Mouse (Mus musculus) cerebellum, adult (tissue): ENCODE results near the gene Abat.

Experiments used
- ATAC-seq: cut with Nextera tagmentation; 2 replicates; pipeline ENCODE4 v1.9.2; 2017; ENCODE audit warnings: mild to moderate bottlenecking, moderate library complexity, mixed read lengths; ENCODE audit not compliant: insufficient number of reproducible peaks, low FRiP score, low TSS enrichment

The Abat gene

GRCm38 (mm10) chr16:8513236-8513906 is at the start of gene Abat:
Gene Abat (plus strand): TSS chr16:8513429.
- ATAC-seq = peak; percentile 99

GRCm38 (mm10) chr16:8470132-8470531 is 43.1 kb upstream of the Abat start:
- ATAC-seq = no peak

- peak; percentile 97 for ATAC-seq
These were observed 42.4 kb upstream of the Abat start, which contains the start of gene Mettl22 for GRCm38 (mm10) chr16:8470603-8471481. Gene Mettl22 (plus strand): TSS chr16:8470788.

DNA sequence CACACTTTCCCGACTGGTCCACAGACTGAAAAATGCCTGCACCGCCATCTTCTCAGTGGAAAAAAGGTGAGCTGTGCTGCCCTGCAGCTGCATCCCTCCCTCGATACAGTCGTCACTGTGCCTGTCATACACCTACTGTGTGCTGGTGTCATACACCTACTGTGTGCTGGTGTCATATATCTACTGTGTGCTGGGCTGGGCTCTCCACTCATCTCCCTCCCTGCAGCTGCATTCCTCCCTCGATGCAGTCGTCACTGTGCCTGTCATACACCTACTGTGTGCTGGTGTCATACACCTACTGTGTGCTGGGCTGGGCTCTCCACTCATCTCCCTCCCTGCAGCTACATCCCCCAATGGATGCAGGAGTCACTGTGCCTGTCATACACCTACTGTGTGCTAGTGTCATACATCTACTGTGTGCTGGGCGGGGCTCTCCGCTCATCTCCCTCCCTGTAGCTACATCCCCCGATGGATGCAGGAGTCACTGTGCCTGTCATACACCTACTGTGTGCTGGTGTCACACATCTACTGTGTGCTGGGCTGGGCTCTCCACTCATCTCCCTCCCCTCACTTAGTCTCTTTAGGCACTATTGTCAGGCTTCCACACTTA is 25.7 kb upstream of the Abat start:
- ATAC-seq = no peak

- no peak for ATAC-seq
These were observed 23.9 kb upstream of the Abat start for GRCm38 (mm10) chr16:8489340-8489739.

DNA sequence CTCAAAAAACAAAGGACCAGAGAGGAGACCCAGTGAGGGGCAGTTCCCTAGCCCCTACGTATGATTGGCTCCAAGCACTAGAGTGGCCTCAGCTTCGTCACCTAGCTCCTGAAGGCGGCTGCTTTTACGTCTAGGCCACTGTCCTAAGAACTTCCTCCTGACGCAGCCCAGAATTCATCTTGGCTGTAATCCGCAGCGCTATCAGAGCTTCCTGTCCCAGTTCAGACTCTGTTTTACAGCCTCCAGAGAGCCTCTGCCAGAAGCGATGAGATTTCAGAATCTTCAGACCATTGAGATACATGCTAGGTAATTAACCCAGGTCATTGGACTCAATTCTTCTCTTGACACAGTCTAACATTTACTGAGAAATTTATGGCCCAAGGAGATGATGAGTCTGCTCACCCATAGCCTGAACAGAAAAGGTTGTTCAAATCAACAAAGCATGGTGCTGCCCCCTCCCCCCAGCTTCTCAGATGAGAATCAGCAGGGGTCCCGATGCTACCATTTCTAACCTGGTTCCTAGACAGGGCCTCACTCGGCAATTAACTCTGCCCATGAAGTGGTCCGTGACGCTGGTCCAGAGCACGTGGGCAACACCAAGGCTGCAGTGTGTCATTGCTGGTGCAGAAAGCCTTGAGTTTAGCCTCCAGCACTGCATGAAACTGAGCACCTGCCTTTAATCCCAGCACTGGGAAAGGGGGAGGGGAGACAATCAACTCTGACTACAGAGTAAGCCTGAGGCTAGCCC is 21.3 kb upstream of the Abat start:
- ATAC-seq = no peak

GRCm38 (mm10) chr16:8494268-8494667 is 19.0 kb upstream of the Abat start:
- peak; percentile 40; the same call in 1 of the 2 replicates for ATAC-seq

- ATAC-seq = no peak
These were observed 16.3 kb upstream of the Abat start for GRCm38 (mm10) chr16:8496967-8497366.

- ATAC-seq = no peak
These were observed 9.0 kb upstream of the Abat start for GRCm38 (mm10) chr16:8504271-8504670.

GRCm38 (mm10) chr16:8509894-8510293 is 3.3 kb upstream of the Abat start:
- ATAC-seq = no peak

DNA sequence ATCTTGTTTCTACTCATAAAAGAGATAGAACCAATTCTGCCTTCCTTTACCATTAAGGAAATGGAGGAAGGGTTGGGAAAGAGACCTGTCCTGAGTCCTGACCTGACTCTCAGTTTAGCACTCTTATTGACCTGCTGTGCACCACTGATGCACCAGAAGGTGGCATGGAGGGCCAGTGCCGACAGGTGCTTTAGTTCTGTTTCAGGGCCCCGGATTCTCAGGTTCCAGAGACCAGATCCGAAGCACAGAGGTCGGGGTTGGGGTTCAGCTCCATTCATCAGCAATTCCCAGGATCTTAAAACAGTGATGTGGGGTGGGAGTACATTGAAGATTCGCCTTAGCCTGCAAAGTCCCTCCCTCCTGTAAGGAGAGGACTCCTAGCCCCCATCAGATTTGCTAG is 399 bp upstream of the Abat start:
- no peak for ATAC-seq

GRCm38 (mm10) chr16:8514180-8514579 is 951 bp downstream of the Abat start:
- no peak for ATAC-seq

- ATAC-seq = no peak
These were observed 7.3 kb downstream of the Abat start for GRCm38 (mm10) chr16:8520525-8520924.

- no peak for ATAC-seq
These were observed 8.1 kb downstream of the Abat start for GRCm38 (mm10) chr16:8521322-8521721.

- peak; percentile 64; the same call in 1 of the 2 replicates for ATAC-seq
These were observed 10.4 kb downstream of the Abat start for GRCm38 (mm10) chr16:8523480-8524144.

GRCm38 (mm10) chr16:8524163-8524847 is 11.1 kb downstream of the Abat start:
- ATAC-seq = no peak

- no peak for ATAC-seq
These were observed 12.1 kb downstream of the Abat start for GRCm38 (mm10) chr16:8525293-8525692.

GRCm38 (mm10) chr16:8525877-8526276 is 12.6 kb downstream of the Abat start:
- ATAC-seq = no peak

DNA sequence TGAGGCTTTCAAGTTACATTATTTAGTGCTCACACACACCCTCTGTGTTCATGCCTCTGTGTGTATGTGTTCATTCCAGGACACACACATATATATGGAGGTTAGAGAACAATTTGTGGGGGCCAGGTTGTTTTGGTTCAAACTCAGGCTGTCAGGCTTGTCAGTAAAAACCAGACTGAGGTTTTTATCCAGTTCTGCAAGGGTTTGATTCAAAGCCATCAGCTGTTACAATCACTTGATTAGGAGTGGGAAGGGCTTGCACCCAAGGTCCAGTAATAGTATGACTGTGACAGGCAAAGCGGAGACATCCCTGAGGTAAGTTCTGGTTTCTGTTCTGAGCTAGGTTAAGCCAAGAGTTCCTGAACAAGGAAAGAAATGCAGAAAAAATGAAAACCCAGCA is 16.2 kb downstream of the Abat start:
- ATAC-seq = no peak
